Mouse (Mus musculus) ovary, postnatal 14 days (tissue): ENCODE data around the gene Hmgxb4.

Experiments used
- DNase-seq: peaks from one replicate; pipeline ENCODE4 v3.0.0; 2022; ENCODE audit warnings: low spot score

Gene Hmgxb4

GRCm38 (mm10) chr8:75018274-75018972 lies 25.3 kb downstream of the Hmgxb4 start:
- no peak for DNase-seq

GRCm38 (mm10) chr8:75023660-75024316 lies 30.6 kb downstream of the Hmgxb4 start:
- DNase-seq = no peak

- DNase-seq = no peak
Observed at GRCm38 (mm10) chr8:75025809-75026208, 32.7 kb downstream of the Hmgxb4 start.

- no peak for DNase-seq
Observed at GRCm38 (mm10) chr8:75030453-75031024, 37.4 kb downstream of the Hmgxb4 start.

GRCm38 (mm10) chr8:75032961-75033360 lies 39.8 kb downstream of the Hmgxb4 start:
- DNase-seq = no peak

- DNase-seq = peak; percentile 100
Observed at GRCm38 (mm10) chr8:75033511-75034243, 40.5 kb downstream of the Hmgxb4 start, which contains the start of gene Tom1. Tom1 (plus strand) TSS chr8:75033705.

GRCm38 (mm10) chr8:75034285-75034684 lies 41.1 kb downstream of the Hmgxb4 start:
- DNase-seq = peak; percentile 12

GRCm38 (mm10) chr8:75035640-75036039 lies 42.5 kb downstream of the Hmgxb4 start:
- DNase-seq = no peak

GRCm38 (mm10) chr8:75038497-75038896 lies 45.3 kb downstream of the Hmgxb4 start:
- no peak for DNase-seq

- no peak for DNase-seq
Observed at GRCm38 (mm10) chr8:75039754-75040153, 46.6 kb downstream of the Hmgxb4 start.

GRCm38 (mm10) chr8:75042171-75042570 lies 49.0 kb downstream of the Hmgxb4 start:
- no peak for DNase-seq

- no peak for DNase-seq
Observed at GRCm38 (mm10) chr8:75042974-75043373, 49.8 kb downstream of the Hmgxb4 start.

- no peak for DNase-seq
Observed at GRCm38 (mm10) chr8:75046303-75046702, 53.1 kb downstream of the Hmgxb4 start.

GRCm38 (mm10) chr8:75047784-75048183 lies 54.6 kb downstream of the Hmgxb4 start:
- DNase-seq = no peak

GRCm38 (mm10) chr8:75053342-75053741 lies 60.2 kb downstream of the Hmgxb4 start:
- DNase-seq = no peak

- DNase-seq = no peak
Observed at GRCm38 (mm10) chr8:75055673-75056072, 62.5 kb downstream of the Hmgxb4 start.

- DNase-seq = no peak
Observed at GRCm38 (mm10) chr8:75060022-75060421, 66.9 kb downstream of the Hmgxb4 start.

- DNase-seq = no peak
Observed at GRCm38 (mm10) chr8:75060815-75061214, 67.7 kb downstream of the Hmgxb4 start.

GRCm38 (mm10) chr8:75063290-75063689 lies 70.1 kb downstream of the Hmgxb4 start:
- no peak for DNase-seq

- no peak for DNase-seq
Observed at GRCm38 (mm10) chr8:75064790-75065189, 71.6 kb downstream of the Hmgxb4 start.

- DNase-seq = no peak
Observed at GRCm38 (mm10) chr8:75067287-75067686, 74.1 kb downstream of the Hmgxb4 start.

GRCm38 (mm10) chr8:75070297-75070696 lies 77.1 kb downstream of the Hmgxb4 start:
- DNase-seq = no peak
